Mouse (Mus musculus): ENCODE measurements around the gene Glb1l3.
"Not testable (repeated sequence)": the region's sequence is repeated elsewhere in the genome, so short reads cannot be mapped to it uniquely, and the experiment has no call there.

Gene Glb1l3

GRCm38 (mm10) chr9:26860751-26861150, at the start of gene Glb1l3:
TSS of gene Glb1l3 (minus strand) at chr9:26860890.
- peak; percentile 45 for DNase-seq

GRCm38 (mm10) chr9:26869856-26870255, 9.2 kb upstream of the Glb1l3 start:
- DNase-seq = not testable (repeated sequence)

GRCm38 (mm10) chr9:26831089-26831488, 29.6 kb downstream of the Glb1l3 start:
- DNase-seq = no peak

GRCm38 (mm10) chr9:26819942-26820341, 40.7 kb downstream of the Glb1l3 start:
- DNase-seq = no peak

- no peak for DNase-seq
Observed at GRCm38 (mm10) chr9:26808735-26809134, 52.0 kb downstream of the Glb1l3 start.

- DNase-seq = peak; percentile 95
Observed at GRCm38 (mm10) chr9:26805935-26806666, 54.6 kb downstream of the Glb1l3 start, which contains the start of gene Glb1l2. TSS of gene Glb1l2 (minus strand) at chr9:26806468.

GRCm38 (mm10) chr9:26804321-26804720, 56.4 kb downstream of the Glb1l3 start:
- DNase-seq = no peak

GRCm38 (mm10) chr9:26800357-26800756, 60.3 kb downstream of the Glb1l3 start:
- no peak for DNase-seq

GRCm38 (mm10) chr9:26798731-26799130, 62.0 kb downstream of the Glb1l3 start:
- DNase-seq = no peak

GRCm38 (mm10) chr9:26798205-26798604, 62.5 kb downstream of the Glb1l3 start:
- DNase-seq = no peak

- DNase-seq = no peak
Observed at GRCm38 (mm10) chr9:26792829-26793228, 67.9 kb downstream of the Glb1l3 start.

GRCm38 (mm10) chr9:26783414-26783975, 77.2 kb downstream of the Glb1l3 start:
- no peak for DNase-seq

- DNase-seq = no peak
Observed at GRCm38 (mm10) chr9:26778421-26778820, 82.3 kb downstream of the Glb1l3 start.

- DNase-seq = peak; percentile 51
Observed at GRCm38 (mm10) chr9:26776122-26776902, 84.4 kb downstream of the Glb1l3 start.

GRCm38 (mm10) chr9:26775700-26776099, 85.0 kb downstream of the Glb1l3 start:
- no peak for DNase-seq

GRCm38 (mm10) chr9:26768181-26768580, 92.5 kb downstream of the Glb1l3 start:
- no peak for DNase-seq
